Comparison of ENCODE assay signal across 8 mouse cellular contexts in the genomic region with DNA sequence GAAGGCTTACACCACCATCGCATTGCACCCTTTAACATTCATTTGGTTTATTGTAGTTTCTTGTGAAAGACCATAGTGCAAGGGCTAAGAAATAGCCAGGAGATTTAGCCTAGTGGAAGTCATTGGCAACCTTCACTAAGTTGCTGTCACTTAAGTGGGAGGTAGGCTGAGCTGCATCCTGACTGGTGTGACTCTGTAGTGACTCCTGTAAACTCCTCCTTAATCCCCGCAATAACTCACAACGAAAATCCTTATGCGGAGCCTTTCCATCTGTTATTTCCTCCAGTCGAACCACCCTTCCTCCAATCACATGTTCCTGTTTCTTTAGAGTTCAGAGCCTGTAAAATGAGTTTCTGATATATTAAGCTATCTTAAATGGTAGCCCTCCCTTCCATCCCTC. TPM values are rescaled to one million over a fixed set of nuclear protein-coding genes. Genes with fewer than 3 reads are reported as not detected.
DNase-seq lines count a peak whose midpoint lies in the region; ATAC-seq and TF ChIP-seq lines count a peak whose summit lies in the region.

No protein-coding gene starts in this region.

- DNase-seq in lung, adult 2 months = no peak
- DNase-seq in lung, postnatal 14 days = no peak
- DNase-seq in hindbrain, embryonic 11.5 days (ENCODE audit: low spot score) = no peak
- DNase-seq in lung, postnatal 36 days = peak; percentile 40
- no peak for DNase-seq in thymus, adult 2 months
- DNase-seq in gastrocnemius, adult 8-10 months (ENCODE audit: low spot score in 2 of 2) = no peak
- DNase-seq in cerebellum, postnatal 4 days (ENCODE audit: low spot score in 2 of 2) = no peak

- H3K4me2 ChIP-seq in hindbrain, embryonic 11.5 days (replicated peaks; ENCODE audit: low read depth, low read length) = peak overlapping the region; percentile 42

- ATAC-seq in hindbrain, embryonic 11.5 days (ENCODE audit: low FRiP score) = no peak

- WGBS in lung, adult 2 months = 10% methylated on average over 5 of the region's 5 CpGs
- WGBS in hindbrain, embryonic 11.5 days = 27% methylated on average over 5 of the region's 5 CpGs
- 15% methylated on average over 5 of the region's 5 CpGs for WGBS in thymus, adult 2 months

- peak overlapping the region; percentile 98 for H3K4me3 ChIP-seq in lung, adult 2 months (replicated peaks; ENCODE audit: extremely low read depth, low read depth, low read length)
- peak overlapping the region; percentile 85 for H3K4me3 ChIP-seq in brown adipose tissue, adult 24 weeks (ENCODE audit: insufficient read depth, low read depth, low read length)
- peak overlapping the region; percentile 67 for H3K4me3 ChIP-seq in hindbrain, embryonic 11.5 days (ENCODE audit: low read depth, low read length)
- no peak overlapping the region for H3K4me3 ChIP-seq in thymus, adult 2 months (ENCODE audit: control insufficient read depth, insufficient read depth, low read length)

- H3K9ac ChIP-seq in hindbrain, embryonic 11.5 days (ENCODE audit: low read depth, low read length) = peak overlapping the region; percentile 89; the same call in 1 of the 2 replicates

- H3K9me3 ChIP-seq in hindbrain, embryonic 11.5 days (ENCODE audit: control insufficient read depth, low read length) = no peaks in the 10 kb centered on the region

- H3K27ac ChIP-seq in brown adipose tissue, adult 24 weeks (replicated peaks; ENCODE audit: low read depth, low read length) = peak overlapping the region; percentile 80
- H3K27ac ChIP-seq in hindbrain, embryonic 11.5 days (ENCODE audit: low read depth, low read length) = peak overlapping the region; percentile 98
- H3K27ac ChIP-seq in thymus, adult 2 months (ENCODE audit: control insufficient read depth, insufficient read depth, low read length) = no peak overlapping the region

- no peaks in the 10 kb centered on the region for H3K36me3 ChIP-seq in hindbrain, embryonic 11.5 days (ENCODE audit: control insufficient read depth, insufficient read depth, low read length)
- no peaks in the 10 kb centered on the region for H3K36me3 ChIP-seq in thymus, adult 2 months (ENCODE audit: control insufficient read depth, insufficient read depth, low read length)

- H3K27me3 ChIP-seq in hindbrain, embryonic 11.5 days (ENCODE audit: control insufficient read depth, insufficient read depth, low read length) = no peaks in the 10 kb centered on the region
- no peaks in the 10 kb centered on the region for H3K27me3 ChIP-seq in thymus, adult 2 months (ENCODE audit: control insufficient read depth, insufficient read depth, low read length)

- TF ChIP-seq POLR2A in lung, adult 2 months (IDR thresholded peaks at IDR 0.05; ENCODE audit: borderline replicate concordance, extremely low read depth, low read depth, low read length) = no peak
- no peak for TF ChIP-seq POLR2A in thymus, adult 2 months (IDR thresholded peaks at IDR 0.05; ENCODE audit: control insufficient read depth, extremely low read depth, insufficient read depth, low read length, poor library complexity)

- no peak for TF ChIP-seq CTCF in lung, adult 2 months (IDR thresholded peaks at IDR 0.05; ENCODE audit: insufficient read depth, low read length)
- no peak for TF ChIP-seq CTCF in thymus, adult 2 months (IDR thresholded peaks at IDR 0.05; ENCODE audit: borderline replicate concordance, control insufficient read depth, extremely low read depth, insufficient read depth, low read length, poor library complexity)

- H3K4me1 ChIP-seq in lung, adult 2 months (ENCODE audit: control insufficient read depth, insufficient read depth, low read length) = no peaks in the 10 kb centered on the region
- H3K4me1 ChIP-seq in brown adipose tissue, adult 24 weeks (ENCODE audit: control insufficient read depth, insufficient read depth, insufficient read length, low read length) = no peaks in the 10 kb centered on the region; the same call in 1 of the 2 replicates
- peaks cover 6% of the 10 kb centered on the region for H3K4me1 ChIP-seq in hindbrain, embryonic 11.5 days (replicated peaks; ENCODE audit: control insufficient read depth, insufficient read depth, low read length)
- peaks cover 2% of the 10 kb centered on the region; the same call in 1 of the 2 replicates for H3K4me1 ChIP-seq in thymus, adult 2 months (replicated peaks; ENCODE audit: control insufficient read depth, insufficient read depth, low read length)

RNA-seq across cellular contexts. Expression of gene Dnajb12, which starts 0.5 kb away (rescaled TPM):
- polyA plus RNA-seq in lung, adult 2 months (2012; rRNA removed) = 49.5 and 57.2 TPM in 2 replicates
- 21.7 and 21.9 TPM in 2 replicates for polyA plus RNA-seq in brown adipose tissue, adult 24 weeks (2012; ENCODE audit: insufficient read depth, insufficient read length, missing spikeins)
- 22.0 and 22.6 TPM in 2 replicates for polyA plus RNA-seq in hindbrain, embryonic 11.5 days (2014; fragmentation: Nextera tagmentation; extraction: Ambion mirVana)
- polyA plus RNA-seq in thymus, adult 2 months (2012; rRNA removed) = 44.6 and 50.4 TPM in 2 replicates
- total RNA-seq in gastrocnemius, adult 8-10 months (2022) = 10 to 100 TPM; 77.8 to 89.1 (median 82.1) TPM
